Comparison of ENCODE assay signal across 15 mouse cellular contexts in the genomic region with DNA sequence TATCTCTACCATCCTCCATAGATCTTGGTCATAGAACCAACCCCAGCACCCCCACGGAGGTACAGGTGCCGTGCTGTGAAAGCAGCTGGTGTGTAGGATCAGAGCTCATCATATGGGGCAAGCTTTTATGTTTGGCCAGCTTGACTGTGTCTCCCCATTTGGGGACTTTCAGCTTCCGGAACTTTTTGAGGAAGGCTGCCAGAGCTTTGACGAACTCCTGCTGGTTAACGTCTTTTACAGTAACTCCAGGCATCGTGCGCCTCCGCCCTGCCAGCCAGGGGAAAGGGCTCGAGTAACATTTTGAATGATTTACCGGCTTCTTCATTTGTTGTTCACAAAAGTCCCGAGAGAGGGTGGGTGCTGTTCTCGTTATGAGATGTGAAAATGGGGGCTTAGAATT.
DNase-seq lines count a peak whose midpoint lies in the region.
"Had no signal": no experiment of that assay in that cellular context is flagged by ENCODE, and none has a peak within 500 bp of the region (broad histone marks: within the 10 kb centered on the region; RNA-seq: fewer than 3 reads in every experiment).

No protein-coding gene starts in this region.

- DNase-seq in cerebellum, adult 11-12 months: peak; percentile 38
- DNase-seq in cerebellum, adult 11 months: no peak
- DNase-seq in heart, postnatal 4 days: peak; percentile 46
- DNase-seq in heart, postnatal 25 days (ENCODE audit: low spot score): no peak
- peak; percentile 64 for DNase-seq in kidney, postnatal 14 days
- no peak for DNase-seq in kidney, adult 9 months
- DNase-seq in lung, postnatal 4 days: peak; percentile 14 to 35
- no peak for DNase-seq in lung, postnatal 14 days
- DNase-seq: adrenal gland, postnatal 25 days; gastrocnemius, adult 2 months; heart, postnatal 36 days; liver; retina, postnatal 1 day; right cerebral cortex, postnatal 25 days; spleen, adult 18-20 months had no signal

- intact Hi-C loops in heart, postnatal 25 days (cut with DNase I): loop anchor here (5.0 to 10.0 kb wide), 3 partner anchors 149 to 369 kb away; partner anchors contain the start of genes 9030612E09Rik, Pdss2 and Sobp

Comparison
In these comparisons a context has a peak if more than half of its experiments do, and no peak if none do; other contexts are left out.
1. DNase-seq: peak in cerebellum, adult 11-12 months (single experiment), heart, postnatal 4 days (single experiment), kidney, postnatal 14 days (single experiment) and lung, postnatal 4 days (2 of 2); none in cerebellum, adult 11 months (single experiment), heart, postnatal 25 days (single experiment), kidney, adult 9 months (single experiment) and lung, postnatal 14 days (single experiment).